9 mouse cellular contexts compared by ENCODE assay signal in genomic region chr1:84697136-84697535, GRCm38 (mm10). TPM values are rescaled to one million over a fixed set of nuclear protein-coding genes. Genes with fewer than 3 reads are reported as not detected.
DNase-seq lines count a peak whose midpoint lies in the region; ATAC-seq and TF ChIP-seq lines count a peak whose summit lies in the region.
"Had no signal": no experiment of that assay in that cellular context is flagged by ENCODE, and none has a peak within 500 bp of the region (broad histone marks: within the 10 kb centered on the region; RNA-seq: fewer than 3 reads in every experiment).

No protein-coding gene starts in this region.

- TF ChIP-seq CTCF in Patski (IDR thresholded peaks at IDR 0.05), result peak; percentile 64

- CTCF ChIA-PET in Patski (lab: Charles Lee), result interaction anchor here (1.0 kb wide), 1 partner anchor 953 kb away, joined by 4 read pairs; no protein-coding TSS in a partner anchor

- no peak overlapping the region for H3K27ac ChIP-seq in intestine, embryonic 14.5 days (ENCODE audit: low read depth)
- no peak overlapping the region for H3K27ac ChIP-seq in intestine, embryonic 16.5 days (ENCODE audit: low read length)
- no peak overlapping the region for H3K27ac ChIP-seq in neural tube, embryonic 15.5 days (replicated peaks)
- H3K27ac ChIP-seq: limb, embryonic 15.5 days had no signal

- H3K4me2 ChIP-seq in intestine, embryonic 14.5 days (ENCODE audit: low read length), result no peak overlapping the region
- no peak overlapping the region for H3K4me2 ChIP-seq in intestine, embryonic 16.5 days (ENCODE audit: low read depth, low read length)
- H3K4me2 ChIP-seq in neural tube, embryonic 15.5 days, result 0 out of 2 replicates have a peak overlapping the region, but pooled peaks have one; percentile 26
- H3K4me2 ChIP-seq: limb, embryonic 15.5 days had no signal

- H3K9me3 ChIP-seq in intestine, embryonic 14.5 days (ENCODE audit: control insufficient read depth, low read length), result no peaks in the 10 kb centered on the region
- no peaks in the 10 kb centered on the region for H3K9me3 ChIP-seq in intestine, embryonic 16.5 days (ENCODE audit: control insufficient read depth, low read length)
- no peaks in the 10 kb centered on the region for H3K9me3 ChIP-seq in neural tube, embryonic 15.5 days (replicated peaks)
- H3K9me3 ChIP-seq: limb, embryonic 15.5 days had no signal

- WGBS in intestine, embryonic 14.5 days, result 3% methylated on average over 2 of the region's 2 CpGs
- 2% methylated on average over 2 of the region's 2 CpGs for WGBS in intestine, embryonic 16.5 days
- WGBS in neural tube, embryonic 15.5 days, result 2% methylated on average over 2 of the region's 2 CpGs

- intact Hi-C loops in left cerebral cortex, postnatal 25 days (cut with DNase I), result loop anchor here (5.0 to 10.0 kb wide), 7 partner anchors 80 to 1512 kb away; no protein-coding TSS in a partner anchor

- H3K4me3 ChIP-seq in intestine, embryonic 14.5 days (ENCODE audit: low read depth, low read length), result no peak overlapping the region
- H3K4me3 ChIP-seq in intestine, embryonic 16.5 days (ENCODE audit: low read length), result no peak overlapping the region
- H3K4me3 ChIP-seq in neural tube, embryonic 15.5 days (replicated peaks), result no peak overlapping the region
- H3K4me3 ChIP-seq: limb, embryonic 15.5 days had no signal

- H3K36me3 ChIP-seq in intestine, embryonic 14.5 days (ENCODE audit: control insufficient read depth, insufficient read depth, low read length), result no peaks in the 10 kb centered on the region
- H3K36me3 ChIP-seq in intestine, embryonic 16.5 days (ENCODE audit: control insufficient read depth, insufficient read depth, low read length), result no peaks in the 10 kb centered on the region
- H3K36me3 ChIP-seq in neural tube, embryonic 15.5 days, result no peaks in the 10 kb centered on the region
- H3K36me3 ChIP-seq: limb, embryonic 15.5 days had no signal

- H3K9ac ChIP-seq in intestine, embryonic 14.5 days (ENCODE audit: low read length), result no peak overlapping the region
- H3K9ac ChIP-seq in intestine, embryonic 16.5 days (ENCODE audit: low read depth, low read length), result no peak overlapping the region
- H3K9ac ChIP-seq in neural tube, embryonic 15.5 days (replicated peaks), result no peak overlapping the region
- H3K9ac ChIP-seq: limb, embryonic 15.5 days had no signal

- in situ Hi-C loops in Patski (cut with MboI; ENCODE audit: low pct_unique_long_range_greater_than_20kb), result no loop called here

- peak; percentile 66 for DNase-seq in intestine, embryonic 14.5 days (ENCODE audit: low spot score)
- no peak for DNase-seq in Patski (ENCODE audit: low read depth, low spot score)
- peak; percentile 80 for DNase-seq in cerebellum, adult 9-10 months
- DNase-seq in frontal cortex, postnatal 14 days (ENCODE audit: low spot score in 2 of 2), result peak; percentile 57 to 72
- DNase-seq in left cerebral cortex, postnatal 25 days (ENCODE audit: low spot score in 2 of 2), result peak; percentile 85 to 89
- DNase-seq in urinary bladder, postnatal 25 days (ENCODE audit: low spot score), result no peak

- POLR2A ChIA-PET in Patski (lab: Charles Lee), result no interaction called here

- no peak for ATAC-seq in intestine, embryonic 14.5 days (replicated peaks; ENCODE audit: low FRiP score, low TSS enrichment, low read depth)
- no peak for ATAC-seq in intestine, embryonic 16.5 days
- ATAC-seq in Patski, result no peak
- ATAC-seq in neural tube, embryonic 15.5 days (ENCODE audit: low FRiP score), result no peak

- H3K27me3 ChIP-seq in intestine, embryonic 14.5 days (replicated peaks; ENCODE audit: control insufficient read depth, insufficient read depth, low read length), result peaks cover 23% of the 10 kb centered on the region
- peaks cover 20% of the 10 kb centered on the region for H3K27me3 ChIP-seq in intestine, embryonic 16.5 days (replicated peaks; ENCODE audit: control insufficient read depth, insufficient read depth, low read length)
- peaks cover 37% of the 10 kb centered on the region for H3K27me3 ChIP-seq in Patski
- H3K27me3 ChIP-seq in neural tube, embryonic 15.5 days (replicated peaks), result no peaks in the 10 kb centered on the region

- H3K4me1 ChIP-seq in intestine, embryonic 14.5 days (replicated peaks; ENCODE audit: control insufficient read depth, insufficient read depth, low read length), result 0 out of 2 replicates have a peak, but pooled peaks cover 2% of the 10 kb centered on the region
- peaks cover 11% of the 10 kb centered on the region for H3K4me1 ChIP-seq in intestine, embryonic 16.5 days (ENCODE audit: control insufficient read depth, insufficient read depth, low read length)
- H3K4me1 ChIP-seq in neural tube, embryonic 15.5 days, result peaks cover 25% of the 10 kb centered on the region

RNA-seq across cellular contexts. Expression of gene Dner, which starts 1.1 kb away (rescaled TPM):
- 3.9 and 4.6 TPM in 2 replicates for polyA plus RNA-seq in intestine, embryonic 14.5 days (2014; fragmentation: Nextera tagmentation; extraction: Ambion mirVana)
- 2.4 and 3.4 TPM in 2 replicates for polyA plus RNA-seq in intestine, embryonic 16.5 days (2015; fragmentation: Nextera tagmentation; extraction: Ambion mirVana)
- polyA plus RNA-seq in Patski (2021), result not detected
- total RNA-seq in left cerebral cortex, postnatal 25 days (2021), result 100 to 1,000 TPM; 149 to 162 TPM
- polyA plus RNA-seq in neural tube, embryonic 15.5 days (2015; fragmentation: Nextera tagmentation; extraction: Ambion mirVana), result 285 and 344 TPM in 2 replicates

Comparison
In these comparisons a context has a peak if more than half of its experiments do, and no peak if none do; other contexts are left out.
1. DNase-seq: peak in intestine, embryonic 14.5 days (single experiment), cerebellum, adult 9-10 months (single experiment), frontal cortex, postnatal 14 days (2 of 2) and left cerebral cortex, postnatal 25 days (2 of 2); none in Patski (single experiment) and urinary bladder, postnatal 25 days (single experiment).
2. RNA of gene Dner, which starts 1.1 kb away (polyA plus RNA-seq): 285 to 344 TPM in neural tube, embryonic 15.5 days; 3.9 to 4.6 TPM in intestine, embryonic 14.5 days, 2.4 to 3.4 TPM in intestine, embryonic 16.5 days and not detected in Patski (single experiment); every median in the first group is over 10 times any median in the second.